Mouse (Mus musculus): Measurements from ENCODE around the gene Gm48552.

Gm48552 gene

GRCm38 (mm10) chr10:81388505-81389055 lies at the start of gene Gm48552:
Gene Gm48552, plus strand, starts transcription at chr10:81389005.
- no peak for DNase-seq

- no peak for DNase-seq
Measured at GRCm38 (mm10) chr10:81340551-81341332, 48.1 kb upstream of the Gm48552 start.

GRCm38 (mm10) chr10:81341333-81341949 lies 47.4 kb upstream of the Gm48552 start:
- DNase-seq: no peak

GRCm38 (mm10) chr10:81342686-81343505 lies 45.9 kb upstream of the Gm48552 start, which contains the start of gene Gipc3:
Gene Gipc3, minus strand, starts transcription at chr10:81343266.
- no peak for DNase-seq

GRCm38 (mm10) chr10:81344421-81345161 lies 44.2 kb upstream of the Gm48552 start:
- DNase-seq: no peak

GRCm38 (mm10) chr10:81345162-81345534 lies 43.7 kb upstream of the Gm48552 start:
- no peak for DNase-seq

GRCm38 (mm10) chr10:81346453-81347067 lies 42.2 kb upstream of the Gm48552 start:
- peak; percentile 71 for DNase-seq

GRCm38 (mm10) chr10:81349146-81349545 lies 39.7 kb upstream of the Gm48552 start:
- DNase-seq: no peak

- no peak for DNase-seq
Measured at GRCm38 (mm10) chr10:81349961-81350350, 38.8 kb upstream of the Gm48552 start.

- peak; percentile 100 for DNase-seq
Measured at GRCm38 (mm10) chr10:81350351-81351063, 38.3 kb upstream of the Gm48552 start, which contains the start of gene Hmg20b. Gene Hmg20b, minus strand, starts transcription at chr10:81350480.

GRCm38 (mm10) chr10:81351678-81352291 lies 37.0 kb upstream of the Gm48552 start:
- no peak for DNase-seq

- no peak for DNase-seq
Measured at GRCm38 (mm10) chr10:81354738-81355477, 33.9 kb upstream of the Gm48552 start.

- no peak for DNase-seq
Measured at GRCm38 (mm10) chr10:81355533-81355932, 33.3 kb upstream of the Gm48552 start.

GRCm38 (mm10) chr10:81356352-81356990 lies 32.3 kb upstream of the Gm48552 start:
- no peak for DNase-seq

- peak; percentile 93 for DNase-seq
Measured at GRCm38 (mm10) chr10:81356991-81357844, 31.6 kb upstream of the Gm48552 start, which contains the start of gene Mfsd12. Gene Mfsd12, plus strand, starts transcription at chr10:81357491.

- no peak for DNase-seq
Measured at GRCm38 (mm10) chr10:81358209-81358608, 30.6 kb upstream of the Gm48552 start.

GRCm38 (mm10) chr10:81358841-81359240 lies 30.0 kb upstream of the Gm48552 start:
- no peak for DNase-seq

GRCm38 (mm10) chr10:81360721-81361120 lies 28.1 kb upstream of the Gm48552 start:
- DNase-seq: no peak
